Mouse (Mus musculus) heart, adult 8-10 months (tissue): Measurements from ENCODE around the gene Ppp1r26. TPM values are rescaled to one million over a fixed set of nuclear protein-coding genes. Genes with fewer than 3 reads are reported as not detected.

Experiments
- DNase-seq: peaks from one replicate; pipeline ENCODE4 v3.0.0; 2022; ENCODE audit warnings: low spot score
- total RNA-seq, 4 experiments: library from RNA; stranded (reverse); gene quantifications; 2 replicates each; pipeline ENCODE4 v1.2.4; 2022

The Ppp1r26 gene
- total RNA-seq, result 1 to 10 TPM; 3.4 to 6.9 (median 3.9) TPM

DNA sequence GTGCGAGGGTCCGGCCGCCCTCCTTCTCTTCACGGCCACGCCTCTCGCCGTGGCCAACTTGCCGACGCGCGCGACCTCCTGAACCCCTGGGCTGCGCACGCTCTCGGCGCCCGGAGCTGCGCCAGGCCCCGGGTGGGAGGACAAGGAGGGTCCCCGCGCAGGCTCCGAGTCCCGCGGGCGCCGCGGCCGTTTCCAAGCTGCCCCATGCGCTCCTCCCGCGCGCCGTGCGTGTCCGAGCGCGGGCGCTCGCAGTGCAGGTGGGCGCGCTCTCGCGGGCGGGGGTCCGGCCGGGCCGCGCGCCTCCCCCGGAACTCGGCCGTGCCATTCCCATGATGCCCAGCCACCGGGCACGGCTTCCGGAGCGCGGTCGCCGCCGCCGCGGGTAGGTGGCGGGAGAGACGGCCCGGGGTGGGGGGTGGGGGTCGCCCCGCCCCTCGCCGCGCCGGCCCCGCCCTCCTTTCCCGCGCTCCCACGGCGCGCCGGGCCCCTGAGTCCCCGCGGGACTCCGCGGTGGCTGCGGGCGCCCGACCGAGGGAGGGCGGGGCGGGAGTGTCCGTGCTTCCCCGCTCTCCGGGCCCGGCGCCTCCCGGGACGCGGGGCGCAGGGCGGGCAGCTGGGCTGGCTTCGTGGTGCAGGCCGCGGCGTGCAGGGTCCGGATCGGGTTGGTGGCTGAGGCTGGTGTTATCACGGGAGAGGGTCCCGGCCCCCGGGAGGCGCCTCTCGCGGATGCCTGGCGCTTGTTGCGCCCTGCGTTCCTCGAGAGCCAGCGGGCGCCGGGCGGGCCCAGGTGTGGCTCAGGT is at the start of gene Ppp1r26:
Gene Ppp1r26, plus strand, starts transcription at position 286 of the 800 bp plus-strand sequence.
- no peak for DNase-seq

DNA sequence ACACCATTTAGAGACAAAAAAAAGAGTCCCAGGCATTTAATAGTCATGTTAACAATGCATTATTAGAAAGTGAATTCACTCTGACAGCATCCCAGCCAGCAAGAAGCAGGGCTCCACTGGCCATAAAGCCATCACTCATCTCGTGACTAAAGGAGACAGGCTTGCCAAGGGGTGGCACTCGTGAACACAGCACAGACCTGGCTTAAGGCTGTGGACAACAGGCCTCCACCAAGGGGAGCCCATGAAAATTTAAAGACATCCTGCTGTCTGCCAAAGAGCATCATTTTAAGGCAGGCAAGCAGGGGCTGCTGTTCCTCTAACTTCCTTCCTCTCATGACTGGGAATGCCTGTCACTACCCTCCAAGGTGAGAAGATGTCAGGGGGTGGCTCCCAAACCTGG is 49.7 kb upstream of the Ppp1r26 start:
- DNase-seq, result no peak

DNA sequence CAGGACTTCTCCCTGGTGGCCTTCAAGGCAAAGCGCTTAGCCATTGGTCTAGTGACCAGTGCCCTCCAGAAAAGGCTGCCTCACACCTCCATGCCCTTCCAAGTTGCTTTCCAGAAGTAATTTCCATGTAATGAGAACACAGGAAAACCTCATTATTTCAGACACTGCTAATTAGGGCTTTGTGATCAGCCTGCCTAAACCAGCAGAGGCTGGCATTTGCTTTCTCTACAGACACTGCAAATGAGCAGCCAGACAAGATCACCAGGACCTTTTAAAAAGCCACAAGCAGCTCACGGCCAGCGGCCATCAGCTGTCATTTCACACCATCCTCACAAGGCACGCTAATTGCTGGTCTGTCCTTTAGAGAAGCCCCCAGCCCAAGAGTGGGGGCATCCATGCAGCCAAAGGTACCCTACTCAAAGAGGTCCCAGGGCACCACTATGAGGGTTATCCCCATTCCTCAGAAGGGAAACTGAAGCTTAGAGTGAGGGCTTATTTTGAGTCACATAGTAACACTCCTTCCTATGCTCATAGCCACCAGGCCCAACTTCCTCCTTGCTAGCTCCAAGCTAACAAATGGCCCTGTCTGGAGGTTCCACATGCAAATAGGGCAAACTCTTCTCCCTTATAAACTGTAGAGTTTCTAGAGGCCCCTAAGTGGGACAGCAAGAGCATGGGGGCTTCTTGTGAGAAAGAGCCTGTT is 49.0 kb upstream of the Ppp1r26 start:
- no peak for DNase-seq

DNA sequence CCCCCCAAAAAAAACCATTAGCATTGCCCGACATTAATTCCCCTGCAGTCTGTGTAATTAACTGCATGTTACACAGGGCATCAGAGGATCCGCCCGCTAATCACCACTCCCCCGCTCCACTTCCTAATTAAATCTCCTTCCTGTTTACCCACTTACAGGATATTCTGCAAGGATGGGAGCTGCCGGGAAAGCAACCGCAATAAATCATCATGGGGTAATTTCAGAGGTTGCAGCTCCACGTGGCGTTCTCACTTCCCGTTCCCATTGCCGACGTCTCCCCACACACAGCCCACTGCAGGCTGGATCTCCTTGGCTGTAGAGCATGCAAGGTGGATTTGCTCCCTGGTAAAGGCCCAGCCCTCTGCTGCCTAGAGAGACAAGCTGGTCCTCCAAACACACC is 45.0 kb upstream of the Ppp1r26 start:
- DNase-seq, result peak; percentile 41

DNA sequence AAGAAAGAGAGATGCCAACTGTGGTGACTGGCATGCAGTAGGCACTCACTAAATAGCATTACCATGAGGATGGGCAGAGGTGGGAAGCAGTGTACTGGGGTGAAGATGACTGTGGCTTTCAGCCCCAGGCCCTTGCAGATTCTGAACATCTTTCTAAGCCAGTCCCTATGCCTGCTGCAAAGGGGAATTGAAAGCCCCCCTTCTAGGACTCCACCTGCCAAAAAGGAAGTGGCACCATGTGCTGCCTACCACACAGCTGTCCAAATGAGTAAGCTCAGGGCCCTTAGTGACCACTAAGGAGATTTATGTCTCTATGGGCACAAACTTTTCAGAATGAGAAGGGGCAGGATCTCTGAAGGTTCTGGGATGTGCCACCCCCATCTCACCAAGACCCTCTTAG is 44.5 kb upstream of the Ppp1r26 start:
- DNase-seq, result no peak

DNA sequence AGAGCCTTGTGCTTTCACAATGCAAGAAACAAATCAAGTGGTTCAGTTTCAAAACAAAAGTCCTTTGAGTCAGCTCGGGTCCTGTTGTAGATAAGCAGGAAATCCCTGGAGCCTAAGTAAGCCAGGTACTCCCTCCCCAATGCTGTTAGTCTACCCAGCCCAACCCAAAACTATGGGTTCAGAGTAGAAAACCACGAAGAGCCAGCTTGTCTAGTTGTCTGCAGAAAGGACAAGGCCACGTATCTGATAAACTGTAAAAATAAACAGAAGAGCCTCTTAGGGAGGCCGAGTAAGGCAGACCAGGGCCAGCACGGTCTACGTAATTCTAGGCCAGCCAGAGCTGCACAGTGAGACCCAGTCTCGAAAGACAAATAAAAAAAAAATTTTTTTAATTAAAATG is 38.8 kb upstream of the Ppp1r26 start:
- no peak for DNase-seq

DNA sequence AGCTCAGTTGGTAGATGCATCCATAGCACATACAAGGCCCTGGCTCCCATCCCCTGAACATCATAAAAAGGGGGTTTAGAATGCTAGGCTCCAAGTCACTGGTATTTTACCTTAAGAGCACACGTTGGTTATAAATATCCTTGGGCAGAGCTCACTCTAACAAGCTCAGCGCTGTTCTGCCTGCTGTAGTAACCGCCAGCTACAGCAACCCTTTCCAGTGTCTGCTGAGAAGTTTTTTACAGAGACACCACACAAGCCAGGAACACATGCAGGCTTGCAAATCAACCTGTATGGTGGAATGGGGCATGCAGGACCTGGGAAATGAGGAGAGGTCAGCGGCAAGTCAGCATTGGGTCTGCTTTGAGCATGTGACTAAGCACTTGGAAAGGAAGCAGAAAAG is 37.5 kb upstream of the Ppp1r26 start:
- no peak for DNase-seq

DNA sequence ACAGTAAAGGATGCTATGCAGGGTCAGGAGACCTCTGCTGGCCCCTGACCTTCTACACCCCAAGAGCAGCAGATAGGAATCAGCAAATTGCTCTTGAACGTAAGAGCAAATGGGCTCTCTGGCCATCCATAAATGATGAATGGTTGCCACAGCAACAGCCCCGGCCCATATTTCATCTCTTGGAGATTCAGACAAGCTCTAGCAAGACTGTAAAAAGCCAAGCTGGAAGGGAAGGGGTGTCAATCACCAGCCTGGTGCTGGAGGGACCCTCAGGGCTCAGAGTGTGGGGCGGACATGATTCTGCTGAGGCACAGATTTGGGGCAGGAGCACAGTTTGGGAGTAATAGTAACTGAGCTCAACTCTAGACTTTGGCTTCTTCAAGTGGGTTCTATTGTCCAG is 37.0 kb upstream of the Ppp1r26 start:
- DNase-seq, result no peak

DNA sequence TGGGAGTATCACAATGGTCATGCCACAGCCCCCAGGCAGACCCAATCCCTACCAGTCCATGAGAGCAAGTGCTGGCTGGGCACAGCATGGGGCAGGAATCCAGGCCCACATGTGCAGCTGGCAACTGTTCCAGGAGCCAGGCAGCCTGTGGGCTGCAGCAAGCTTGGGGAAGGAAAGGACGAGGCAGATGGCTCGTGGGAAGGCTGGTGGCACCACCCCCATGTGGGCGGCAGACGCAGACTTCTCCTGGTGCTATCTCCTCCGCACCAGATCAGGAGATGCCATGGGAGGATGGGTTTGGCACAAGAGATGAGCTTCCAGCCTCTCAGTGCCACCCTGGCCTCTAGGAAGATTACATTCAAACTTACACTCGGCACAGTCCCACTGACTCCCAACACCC is 33.7 kb upstream of the Ppp1r26 start:
- no peak for DNase-seq

DNA sequence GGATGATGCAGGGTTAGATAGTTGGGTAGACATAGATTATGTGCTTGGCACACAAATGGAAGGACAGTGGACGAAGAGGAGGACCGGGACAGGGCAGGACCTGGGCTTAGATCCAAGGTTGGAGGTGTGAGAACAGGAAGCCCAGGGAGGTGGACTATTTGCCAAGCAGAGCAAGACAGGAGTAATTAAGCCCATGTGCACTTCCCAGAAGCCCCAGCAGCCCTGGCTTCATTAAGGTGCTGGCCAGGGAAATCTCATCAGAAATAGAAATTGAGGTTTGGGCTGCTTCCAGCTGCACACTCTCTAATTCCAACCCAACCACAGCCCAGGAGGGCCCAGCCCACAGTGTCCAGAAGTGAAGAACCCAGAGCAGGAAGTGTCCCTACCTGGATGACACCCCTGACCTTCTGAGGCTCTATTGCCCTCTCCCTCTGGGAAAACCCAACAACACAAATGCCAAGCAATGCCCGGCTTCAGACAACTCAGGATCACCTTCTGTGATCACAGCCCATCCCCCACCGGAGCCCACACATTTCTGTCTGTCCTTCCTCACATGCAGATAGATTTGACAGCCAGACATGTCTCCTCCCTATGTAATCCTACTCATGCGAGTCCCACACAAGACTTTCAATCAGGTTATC is 32.4 kb upstream of the Ppp1r26 start:
- DNase-seq, result no peak

DNA sequence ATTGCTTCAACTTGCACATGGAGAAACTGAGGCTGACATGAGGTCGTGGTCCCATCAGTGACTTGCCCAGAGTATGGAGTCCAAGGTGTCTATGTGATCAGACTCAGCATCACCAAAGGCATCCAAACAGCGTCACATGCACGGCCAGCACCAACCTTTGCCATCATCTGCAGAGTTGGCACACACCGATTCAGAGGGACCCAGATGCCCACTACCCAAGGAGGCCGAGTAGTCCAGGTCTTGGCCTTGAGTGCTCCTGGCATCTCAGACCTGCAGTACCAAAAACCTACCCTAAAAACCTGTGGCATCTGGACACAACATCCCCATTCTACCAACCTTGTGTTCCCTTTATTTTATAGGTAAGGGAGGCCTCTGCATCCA is 31.9 kb upstream of the Ppp1r26 start:
- no peak for DNase-seq

DNA sequence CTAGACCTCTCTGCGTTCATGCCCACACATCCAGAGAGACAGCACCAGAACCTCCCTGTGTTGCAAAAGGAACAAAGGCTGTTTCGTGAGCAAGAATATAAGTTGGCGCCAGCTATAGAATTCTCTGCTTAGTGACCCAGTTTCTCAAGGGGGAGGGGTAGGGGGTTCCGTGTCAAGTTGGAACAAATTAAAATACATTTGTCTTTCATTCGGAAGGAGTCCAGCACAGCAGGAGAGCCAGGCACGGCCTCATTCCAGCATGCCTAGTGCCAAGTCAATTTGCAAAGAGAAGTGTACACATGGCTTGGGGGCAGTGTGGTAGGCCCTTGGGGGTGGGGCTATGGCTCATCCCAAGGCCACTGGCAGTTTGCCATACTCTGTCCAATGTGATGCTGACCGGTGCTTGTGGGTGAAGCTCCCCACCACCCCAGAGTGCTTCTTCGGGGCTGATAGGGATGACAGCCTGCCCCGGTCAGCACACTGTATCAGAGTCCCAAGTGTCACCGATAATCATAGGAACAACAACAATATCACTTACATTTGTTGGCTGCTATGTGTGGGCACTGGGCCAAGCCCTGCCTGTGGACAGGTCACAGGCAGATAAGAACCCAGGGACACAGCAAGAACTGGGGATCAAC is 31.1 kb upstream of the Ppp1r26 start:
- peak; percentile 28 for DNase-seq

DNA sequence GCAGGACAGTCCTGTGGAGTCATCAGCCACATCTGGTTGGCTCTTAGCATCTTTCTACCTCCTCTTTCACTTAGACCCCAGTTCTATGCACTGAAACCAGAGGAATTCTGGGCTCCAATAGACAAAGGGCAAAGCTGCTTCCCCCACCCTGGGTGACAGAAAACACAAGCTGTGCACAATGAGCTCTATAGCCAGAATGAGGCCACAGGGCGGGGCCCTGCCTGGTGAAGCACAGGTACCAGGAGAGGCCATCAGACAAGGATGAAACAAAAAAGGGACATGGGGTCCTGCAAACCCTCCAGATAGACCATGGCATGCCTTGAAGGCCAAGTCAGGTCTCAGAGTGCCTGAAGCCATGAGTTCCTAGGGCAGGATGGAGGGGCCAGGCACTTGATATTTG is 30.1 kb upstream of the Ppp1r26 start:
- no peak for DNase-seq

DNA sequence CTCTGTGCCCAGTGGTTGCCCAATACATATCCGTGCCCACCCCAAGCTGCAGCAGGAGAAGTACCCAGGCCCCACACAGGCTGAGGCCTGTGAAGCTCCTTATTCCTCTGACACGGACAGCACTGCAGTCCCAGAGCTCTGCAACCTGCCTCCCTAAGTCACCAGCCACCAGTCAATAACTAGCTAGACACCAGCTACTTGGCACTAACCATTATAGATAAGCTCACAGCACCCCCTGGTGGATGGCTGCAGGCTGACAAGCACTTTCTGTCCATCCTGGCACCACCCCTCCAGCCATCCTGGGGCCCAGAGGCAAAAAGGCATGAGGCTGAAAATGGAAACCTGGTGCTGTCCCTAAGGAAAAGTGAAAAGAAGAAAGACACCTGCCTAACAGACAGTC is 28.6 kb upstream of the Ppp1r26 start:
- peak; percentile 85 for DNase-seq

DNA sequence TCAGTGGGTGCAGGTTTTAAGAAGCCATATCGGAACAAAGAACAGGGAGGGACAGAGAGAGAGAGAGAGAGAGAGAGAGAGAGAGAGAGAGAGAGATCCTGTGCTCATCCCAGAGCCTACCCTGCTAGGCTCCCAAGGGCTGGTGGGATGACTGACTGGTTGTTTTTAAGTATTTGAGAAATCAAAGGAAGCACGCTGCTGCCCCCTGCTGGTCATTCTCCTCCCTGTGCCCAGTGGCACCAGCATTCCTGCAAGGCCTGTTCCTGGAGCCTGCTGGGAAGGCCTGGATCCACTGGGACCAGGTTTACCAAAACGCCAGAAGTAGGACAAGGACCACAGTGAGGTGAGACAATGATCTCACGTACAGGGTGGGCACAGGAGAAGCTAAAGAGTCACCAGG is 26.7 kb upstream of the Ppp1r26 start:
- DNase-seq, result peak; percentile 83

DNA sequence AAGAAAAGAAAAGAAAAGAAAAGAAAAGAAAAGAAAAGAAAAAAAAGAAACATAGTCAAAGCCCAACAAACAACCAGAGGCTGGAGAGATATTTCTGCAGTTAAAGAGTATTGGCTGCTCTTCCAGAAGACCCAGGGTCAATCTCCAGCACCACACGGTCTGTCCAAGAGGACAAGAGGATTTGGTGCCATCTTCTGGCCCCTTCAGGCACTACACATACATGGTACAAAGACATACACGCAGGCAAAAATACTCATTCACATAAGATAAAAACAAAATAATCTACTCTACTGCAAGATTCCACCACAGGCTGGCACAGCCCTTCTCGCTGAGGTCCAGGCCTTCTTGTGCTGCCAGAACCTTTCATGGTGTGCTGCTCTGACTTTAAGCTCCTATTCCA is 23.4 kb upstream of the Ppp1r26 start:
- DNase-seq, result no peak

DNA sequence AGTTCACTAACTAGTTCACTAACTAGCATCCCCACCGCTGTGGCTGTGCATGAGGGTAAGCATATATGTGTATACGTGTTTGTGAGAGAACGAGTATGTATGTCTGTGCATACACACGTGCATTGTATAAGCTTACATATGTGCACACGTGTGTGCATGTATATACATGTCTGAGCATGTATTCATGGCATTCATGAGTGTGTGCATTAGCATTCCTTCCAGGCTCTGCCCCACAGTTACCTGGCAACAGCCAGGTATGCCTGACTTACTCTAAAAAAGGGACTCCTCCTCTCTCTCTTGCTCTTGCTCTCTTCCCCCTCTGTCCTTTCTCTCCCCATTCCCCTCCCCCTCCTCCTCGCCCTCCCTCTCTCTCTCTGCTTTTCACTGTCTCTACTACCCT is 19.4 kb upstream of the Ppp1r26 start:
- no peak for DNase-seq

DNA sequence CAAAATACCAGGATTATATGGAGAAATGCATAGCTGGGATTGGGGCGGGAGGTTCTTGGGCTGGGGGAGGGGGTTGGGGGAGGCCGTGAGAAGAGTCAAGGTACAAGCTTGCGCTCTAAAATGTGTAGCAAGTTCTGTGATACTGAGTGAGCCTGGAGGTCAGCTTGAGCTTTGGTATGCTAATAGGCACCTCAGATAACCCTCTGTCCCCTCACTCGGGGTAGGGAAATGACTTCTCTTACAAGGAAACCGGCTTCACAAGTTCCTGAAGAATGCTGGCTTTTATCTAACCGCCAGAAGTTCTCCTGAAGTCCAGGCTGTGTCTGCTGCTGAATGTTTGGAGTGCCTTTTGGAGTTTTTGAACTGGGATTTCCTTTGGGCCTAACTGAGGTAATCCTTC is 15.8 kb upstream of the Ppp1r26 start:
- no peak for DNase-seq

DNA sequence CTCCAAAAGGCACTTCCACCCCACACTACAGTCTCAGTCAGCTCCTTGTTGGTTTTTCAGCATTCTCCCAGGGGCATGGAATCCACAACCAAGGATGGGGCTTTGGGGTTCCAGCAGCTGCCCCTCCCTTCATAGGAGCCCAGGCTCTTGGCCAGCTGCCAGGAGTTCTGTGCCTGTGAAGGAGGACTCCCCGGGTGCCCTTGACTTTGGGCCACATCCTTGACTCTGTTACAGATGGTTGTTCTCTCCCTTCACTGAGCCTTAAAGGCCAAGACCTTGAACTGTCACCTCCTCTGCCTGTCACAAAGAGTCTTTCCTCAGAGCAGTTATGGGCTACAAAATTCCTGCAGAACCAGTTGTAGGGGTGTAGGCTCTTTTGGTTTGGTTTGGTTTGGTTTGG is 13.8 kb upstream of the Ppp1r26 start:
- DNase-seq, result no peak

DNA sequence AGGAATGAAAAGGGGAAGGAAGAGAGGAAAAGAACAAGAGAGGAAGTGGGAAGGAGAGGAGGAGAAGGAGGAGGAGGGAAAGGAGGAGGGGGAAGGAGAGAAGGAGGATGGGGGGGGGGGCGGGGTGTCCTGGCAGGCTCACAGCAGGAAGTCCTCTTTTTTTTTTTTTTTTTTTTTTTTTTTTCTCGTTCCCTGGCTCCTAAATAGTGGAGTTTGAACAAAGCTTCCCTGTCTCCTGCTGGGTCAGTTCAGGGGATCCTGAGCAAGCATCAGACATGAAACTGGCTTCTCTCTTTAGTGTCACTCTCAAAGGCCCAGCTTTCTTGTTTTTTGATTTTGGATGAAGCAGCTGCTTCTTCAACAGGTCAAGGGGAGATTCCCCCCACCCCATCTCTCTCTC is 13.1 kb upstream of the Ppp1r26 start:
- no peak for DNase-seq

DNA sequence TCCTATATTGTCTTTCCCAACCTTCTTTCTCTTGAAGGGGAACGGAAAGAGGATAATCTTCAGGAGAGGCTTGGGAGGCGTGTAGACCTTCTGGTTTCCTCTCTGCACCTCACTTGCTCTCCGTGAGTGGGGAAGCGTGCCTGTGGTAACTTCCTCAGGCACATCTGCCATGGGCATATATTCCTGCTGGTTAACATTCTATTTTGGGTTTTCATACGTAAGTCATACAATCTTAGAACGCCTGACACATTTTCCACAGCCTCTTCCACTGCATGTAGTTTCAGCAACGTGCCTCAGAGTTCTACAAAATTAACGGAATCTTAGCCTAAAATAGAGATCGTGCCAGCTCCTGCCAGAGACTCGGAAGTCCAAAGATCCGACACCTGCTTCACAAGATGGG is 11.2 kb upstream of the Ppp1r26 start:
- DNase-seq, result no peak

DNA sequence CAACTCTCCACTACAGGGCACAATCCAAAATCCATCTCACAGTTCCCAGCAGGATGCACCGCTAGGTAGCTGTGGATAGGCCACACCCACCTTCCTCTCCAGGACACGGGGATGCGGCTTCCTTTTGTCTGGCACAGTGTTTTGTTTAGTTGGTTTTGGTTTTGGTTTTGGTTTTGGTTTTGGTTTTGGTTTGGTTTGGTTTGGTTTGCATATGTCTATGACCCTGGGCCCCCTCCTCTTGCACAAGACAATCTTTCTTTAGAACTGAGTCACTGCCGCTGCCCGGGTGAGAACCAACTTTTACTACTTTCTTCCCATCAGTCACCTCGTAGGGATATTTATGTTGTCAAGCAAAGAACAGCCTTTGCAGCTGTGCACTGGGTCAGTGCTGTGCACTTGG is 5.8 kb upstream of the Ppp1r26 start:
- DNase-seq, result no peak

DNA sequence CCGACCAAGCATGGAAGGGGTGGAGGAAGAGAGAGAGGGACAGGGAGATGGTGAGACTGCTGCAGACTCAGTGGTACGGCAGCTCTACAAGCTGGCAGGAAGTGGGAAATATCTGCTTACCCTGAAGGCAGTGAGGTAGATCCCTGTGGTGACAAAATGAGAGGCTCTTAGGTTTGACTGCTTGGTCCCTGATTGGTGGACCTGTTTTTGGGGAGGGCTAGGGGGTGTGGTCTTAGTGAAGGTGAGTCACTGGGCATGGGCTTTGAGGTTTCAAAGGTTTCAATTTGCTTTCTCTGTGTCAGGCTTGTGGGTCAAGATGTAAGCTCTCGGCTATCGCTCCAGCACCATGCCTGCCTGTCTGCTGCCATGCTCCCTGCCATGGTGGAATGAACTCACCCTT is 1.5 kb upstream of the Ppp1r26 start:
- no peak for DNase-seq
